Mouse (Mus musculus) spleen, adult 2 months (tissue): Measurements from ENCODE around the gene Lsm4. TPM values are rescaled to one million over a fixed set of nuclear protein-coding genes. Genes with fewer than 3 reads are reported as not detected.

Source experiments
- DNase-seq, 2 experiments: peaks; one replicate each; pipeline versions ENCODE4 v3.0.0 to v3.0.0-alpha.2; 2012 to 2021; ENCODE audit warnings: low spot score in 2 of 2, low read depth in 1 of 2
- H3K27ac ChIP-seq: fragments of 200-500 bp; 2 replicates; pipeline ENCODE4 v1.5.1; 2012; ENCODE audit warnings: low read length, inconsistent platforms; ENCODE audit not compliant: insufficient read depth
- H3K27me3 ChIP-seq: fragments of 200-500 bp; 2 replicates; pipeline ENCODE4 v1.6.1; 2012; ENCODE audit warnings: mild to moderate bottlenecking, moderate library complexity, low read length, inconsistent platforms; ENCODE audit not compliant: control insufficient read depth, insufficient read depth
- H3K36me3 ChIP-seq: fragments of 200-500 bp; 2 replicates; pipeline ENCODE4 v1.6.1; 2012; ENCODE audit warnings: mild to moderate bottlenecking, low read length, inconsistent platforms; ENCODE audit not compliant: control insufficient read depth, insufficient read depth
- H3K4me1 ChIP-seq: fragments of 200-500 bp; 2 replicates; pipeline ENCODE4 v1.6.1; 2011; ENCODE audit warnings: inconsistent platforms; ENCODE audit not compliant: control insufficient read depth, insufficient read depth, insufficient read length
- H3K4me3 ChIP-seq: fragments of 200-500 bp; 2 replicates; pipeline ENCODE4 v1.5.1; 2011; ENCODE audit warnings: mild to moderate bottlenecking, inconsistent platforms; ENCODE audit not compliant: insufficient read depth, insufficient read length; ENCODE audit errors: extremely low read depth
- CTCF ChIP-seq: fragments of 200-500 bp; IDR thresholded peaks from 2 replicates; pipeline ENCODE4 v1.5.1; 2011; ENCODE audit warnings: mild to moderate bottlenecking, inconsistent platforms; ENCODE audit not compliant: insufficient read depth, insufficient read length, insufficient replicate concordance; ENCODE audit errors: extremely low read depth
- POLR2A ChIP-seq: fragments of 200-500 bp; IDR thresholded peaks from 2 replicates; pipeline ENCODE4 v1.6.1; 2011; ENCODE audit warnings: low read depth, low read length, inconsistent platforms
- WGBS: fragments of 180-500 bp; shearing (Covaris S2); methylation state at CpG from one replicate; pipeline ENCODE4 v1.1.7; 2018; 5-methylcytosine and 5-hydroxymethylcytosine counted together
- polyA plus RNA-seq: library from polyadenylated mRNA; depleted of rRNA; stranded (reverse); fragments of >200 nt; gene quantifications from 2 replicates; pipeline ENCODE4 v1.2.3, GENCODE M21; 2012

The Lsm4 gene
- polyA plus RNA-seq, 1 experiment = 109 TPM

- Histone ChIP-seq H3K4me3 (peak overlapping the region; percentile 87), H3K27ac (peak overlapping the region; percentile 98), H3K4me1 (peaks cover 39% of the 10 kb centered on the region), H3K27me3 (no peaks in the 10 kb centered on the region), H3K36me3 (peaks cover 11% of the 10 kb centered on the region)
- under 1% methylated on average over 89 of the region's 89 CpGs for WGBS
- TF ChIP-seq POLR2A (no peak), CTCF (no peak)
- peak in 1 of 2 experiments; percentile 55 for DNase-seq
Observed at GRCm38 (mm10) chr8:70699116-70699833, 26.2 kb downstream of the Lsm4 start.

DNA sequence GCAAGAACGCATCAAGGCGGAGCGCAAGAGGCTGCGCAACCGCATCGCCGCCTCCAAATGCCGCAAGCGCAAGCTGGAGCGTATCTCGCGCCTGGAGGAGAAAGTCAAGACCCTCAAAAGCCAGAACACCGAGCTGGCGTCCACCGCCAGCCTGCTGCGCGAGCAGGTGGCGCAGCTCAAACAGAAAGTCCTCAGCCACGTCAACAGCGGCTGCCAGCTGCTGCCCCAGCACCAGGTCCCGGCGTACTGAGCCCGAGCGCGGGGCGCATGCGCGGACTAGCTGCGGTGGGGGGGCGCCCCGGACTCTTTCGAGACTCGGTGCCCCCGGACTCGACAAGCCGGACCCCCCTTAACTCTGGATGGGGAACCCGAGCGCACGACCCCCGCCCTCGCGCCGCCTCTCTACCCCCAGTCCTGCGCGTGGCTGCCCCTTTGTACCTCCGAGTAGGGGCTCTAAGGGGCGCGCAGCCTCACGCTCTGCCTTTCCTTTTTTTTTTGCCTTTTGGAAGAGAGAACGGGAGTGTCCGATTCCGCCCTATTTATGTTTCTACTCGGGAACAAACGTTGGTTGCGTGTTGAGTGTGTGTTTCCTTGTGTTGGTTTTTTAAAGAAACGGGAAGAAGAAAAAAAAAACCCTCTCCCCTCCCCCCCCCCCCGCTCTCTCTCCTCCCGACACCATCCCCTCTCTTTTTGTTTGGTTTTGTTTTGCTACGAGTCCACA, 26.9 kb downstream of the Lsm4 start:
- Histone ChIP-seq H3K27ac (peak overlapping the region; percentile 98), H3K36me3 (peaks cover 11% of the 10 kb centered on the region), H3K4me1 (peaks cover 37% of the 10 kb centered on the region), H3K27me3 (no peaks in the 10 kb centered on the region), H3K4me3 (peak overlapping the region; percentile 87)
- DNase-seq = peak in 1 of 2 experiments; percentile 77
- TF ChIP-seq CTCF (no peak), POLR2A (peak; percentile 24)
- WGBS = under 1% methylated on average over 58 of the region's 59 CpGs

DNA sequence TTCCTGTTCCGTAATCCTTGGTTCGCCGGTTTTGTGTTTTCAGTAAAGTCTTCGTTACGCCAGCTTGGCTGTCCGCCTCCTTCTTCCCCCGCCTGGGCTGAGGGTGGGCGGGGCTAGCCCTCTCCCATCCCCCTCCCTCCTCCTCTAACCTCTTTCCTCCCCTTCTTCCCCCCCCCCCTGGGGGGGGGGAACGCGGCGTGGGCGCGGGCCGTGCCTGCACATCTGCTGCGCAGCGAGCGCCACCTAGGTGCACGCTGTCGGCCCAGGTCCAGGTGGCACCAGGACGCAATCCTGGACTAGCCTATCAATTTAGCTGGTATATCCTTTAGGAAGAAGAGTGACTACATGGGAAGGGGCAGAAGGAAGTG, 27.5 kb downstream of the Lsm4 start:
- TF ChIP-seq CTCF (peak; percentile 91), POLR2A (no peak; the same call in 1 of the 2 replicates)
- WGBS = under 1% methylated on average over 20 of the region's 20 CpGs
- Histone ChIP-seq H3K27ac (peak overlapping the region; percentile 98), H3K27me3 (no peaks in the 10 kb centered on the region), H3K36me3 (peaks cover 11% of the 10 kb centered on the region), H3K4me3 (peak overlapping the region; percentile 87), H3K4me1 (peaks cover 31% of the 10 kb centered on the region)
- DNase-seq = peak; percentile 89 to 91

GRCm38 (mm10) chr8:70701048-70701981, 28.3 kb downstream of the Lsm4 start:
- Histone ChIP-seq H3K4me3 (peak overlapping the region; percentile 36), H3K36me3 (peaks cover 11% of the 10 kb centered on the region), H3K27ac (no peak overlapping the region), H3K4me1 (peaks cover 24% of the 10 kb centered on the region), H3K27me3 (no peaks in the 10 kb centered on the region)
- 49% methylated on average over 10 of the region's 10 CpGs for WGBS
- TF ChIP-seq POLR2A (no peak), CTCF (no peak)
- no peak for DNase-seq

- H3K4me3 ChIP-seq = no peak overlapping the region
- 91% methylated on average over 2 of the region's 2 CpGs for WGBS
- TF ChIP-seq POLR2A (no peak), CTCF (no peak)
- DNase-seq = no peak
- no peak overlapping the region for H3K27ac ChIP-seq
- H3K36me3 ChIP-seq = peaks cover 11% of the 10 kb centered on the region
- peaks cover 16% of the 10 kb centered on the region; the same call in 1 of the 2 replicates for H3K4me1 ChIP-seq
- H3K27me3 ChIP-seq = no peaks in the 10 kb centered on the region
Observed at GRCm38 (mm10) chr8:70701982-70702841, 29.2 kb downstream of the Lsm4 start.

GRCm38 (mm10) chr8:70702842-70703182, 29.8 kb downstream of the Lsm4 start:
- DNase-seq = no peak
- no peak overlapping the region for H3K27ac ChIP-seq
- 89% methylated on average over 3 of the region's 3 CpGs for WGBS
- no peaks in the 10 kb centered on the region for H3K27me3 ChIP-seq
- no peak overlapping the region for H3K4me3 ChIP-seq
- no peak for TF ChIP-seq POLR2A
- no peak for TF ChIP-seq CTCF
- H3K36me3 ChIP-seq = peaks cover 11% of the 10 kb centered on the region
- H3K4me1 ChIP-seq = peaks cover 10% of the 10 kb centered on the region; the same call in 1 of the 2 replicates
